Mouse (Mus musculus): ENCODE data around the gene Eif2b3.

GRCm38 (mm10) chr4:117039925-117040687, 20.9 kb downstream of the Eif2b3 start:
- TF ChIP-seq MYOG (IDR thresholded peaks at IDR 0.05; ENCODE audit: control insufficient read depth in 1 of 3, insufficient read depth in 1 of 3, insufficient read length in 2 of 3, low read depth in 2 of 3), result peak in 1 of 3 experiments; percentile 10
- no peak for TF ChIP-seq POLR2A (IDR thresholded peaks at IDR 0.05; ENCODE audit: insufficient read length, low read depth)
- TF ChIP-seq USF1 (IDR thresholded peaks at IDR 0.05; ENCODE audit: low read depth), result no peak
- no peak for TF ChIP-seq E2F4 (IDR thresholded peaks at IDR 0.05; ENCODE audit: insufficient read depth)
- peak in 2 of 3 experiments; percentile 75 to 78 for TF ChIP-seq MYOD1 (IDR thresholded peaks at IDR 0.05; ENCODE audit: control insufficient read depth in 1 of 3, insufficient read length in 2 of 3, low read depth in 2 of 3)
- no peak for TF ChIP-seq SRF (IDR thresholded peaks at IDR 0.05; ENCODE audit: control insufficient read depth, insufficient read length, low read depth)
- TF ChIP-seq MAX (IDR thresholded peaks at IDR 0.05; ENCODE audit: low read depth), result no peak
- TF ChIP-seq CEBPB (IDR thresholded peaks at IDR 0.05; ENCODE audit: insufficient read depth, poor library complexity, severe bottlenecking), result no peak
- TF ChIP-seq POLR2AphosphoS2 (IDR thresholded peaks at IDR 0.05; ENCODE audit: insufficient read length, low read depth), result no peak
- TF ChIP-seq TCF12 (IDR thresholded peaks at IDR 0.05; ENCODE audit: insufficient read depth, poor library complexity, severe bottlenecking), result peak; percentile 38
